Mouse (Mus musculus) intestine, embryonic 15.5 days (tissue): ENCODE results near the gene Bmpr1b. TPM values are rescaled to one million over a fixed set of nuclear protein-coding genes. Genes with fewer than 3 reads are reported as not detected.
A peak's percentile ranks its signal among the peaks of the same experiment; 100 is the strongest.
"Not testable (repeated sequence)": the region's sequence is repeated elsewhere in the genome, so short reads cannot be mapped to it uniquely, and the experiment has no call there.

ENCODE experiments used
- ATAC-seq: fragments of 200-750 bp; cut with Nextera tagmentation; 2 replicates; pipeline ENCODE4 v1.8.0; 2017; ENCODE audit warnings: moderate TSS enrichment, moderate library complexity
- H3K27ac ChIP-seq: fragments of 300-500 bp; sonication (generic); 2 replicates; pipeline ENCODE4 v1.5.1; 2015; ENCODE audit warnings: mild to moderate bottlenecking, inconsistent platforms
- H3K27me3 ChIP-seq: fragments of 300-500 bp; sonication (generic); replicated peaks from 2 replicates; pipeline ENCODE4 v1.6.1; 2015; ENCODE audit warnings: inconsistent platforms
- H3K36me3 ChIP-seq: fragments of 300-500 bp; sonication (generic); 2 replicates; pipeline ENCODE4 v1.6.1; 2015; ENCODE audit warnings: inconsistent platforms
- H3K4me1 ChIP-seq: fragments of 300-500 bp; sonication (generic); replicated peaks from 2 replicates; pipeline ENCODE4 v1.6.1; 2015; ENCODE audit warnings: inconsistent platforms
- H3K4me2 ChIP-seq: fragments of 300-500 bp; sonication (generic); replicated peaks from 2 replicates; pipeline ENCODE4 v1.6.1; 2015; ENCODE audit warnings: mild to moderate bottlenecking, inconsistent platforms
- H3K4me3 ChIP-seq: fragments of 300-500 bp; sonication (generic); replicated peaks from 2 replicates; pipeline ENCODE4 v1.5.1; 2015; ENCODE audit warnings: inconsistent platforms
- H3K9ac ChIP-seq: fragments of 300-500 bp; sonication (generic); 2 replicates; pipeline ENCODE4 v1.6.1; 2015; ENCODE audit warnings: inconsistent platforms
- H3K9me3 ChIP-seq: fragments of 300-500 bp; sonication (generic); 2 replicates; pipeline ENCODE4 v1.6.1; 2016; ENCODE audit warnings: inconsistent platforms
- WGBS: fragments of 180-500 bp; shearing (Covaris S2); methylation state at CpG from one replicate; pipeline ENCODE4 v1.1.7; 2015; 5-methylcytosine and 5-hydroxymethylcytosine counted together
- polyA plus RNA-seq: library from polyadenylated mRNA; unstranded; fragments of >200 nt; fragmentation: Nextera tagmentation; extraction: Ambion mirVana; gene quantifications from 2 replicates; pipeline ENCODE4 v1.2.1, GENCODE M21; 2015

The Bmpr1b gene
- polyA plus RNA-seq: 1.1 and 1.3 TPM in 2 replicates

DNA sequence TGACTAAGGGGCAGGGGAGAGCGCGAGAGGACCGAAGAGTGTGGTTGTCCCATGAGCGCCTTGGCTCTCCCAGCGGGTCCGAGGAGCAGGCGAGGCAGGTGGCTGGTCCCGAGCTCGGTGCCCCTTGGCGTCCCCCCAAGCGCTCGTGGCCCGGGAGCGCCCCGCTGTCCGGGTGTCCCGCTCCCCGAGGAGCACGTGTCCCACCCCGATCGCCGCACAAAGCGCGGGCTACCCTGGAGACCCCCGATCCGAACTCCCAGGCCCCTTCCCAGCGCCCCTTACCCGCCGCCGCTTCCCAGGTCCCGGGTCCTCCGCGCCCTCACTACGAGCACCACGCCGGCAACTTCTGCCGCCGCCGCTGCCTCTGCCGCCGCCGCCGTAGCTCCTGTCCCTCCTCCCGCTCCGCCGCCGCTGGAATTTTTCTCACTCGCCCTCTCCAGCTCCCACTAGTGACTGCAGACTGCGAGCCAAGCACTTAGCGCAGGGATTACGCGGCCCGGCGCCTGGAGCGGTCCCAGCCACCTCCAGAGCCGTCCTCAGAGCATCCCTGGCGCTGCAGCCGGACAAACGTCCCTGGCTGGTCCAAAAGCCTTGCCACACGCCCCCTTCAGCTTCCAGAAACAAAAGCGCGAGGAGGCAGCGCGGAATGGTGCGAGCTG lies at the start of gene Bmpr1b:
TSS of gene Bmpr1b (minus strand) at position 563 of the 659 bp plus-strand sequence.
- Histone ChIP-seq H3K36me3 (no peaks in the 10 kb centered on the region), H3K27ac (no peak within 1 kb of the TSS), H3K4me1 (peaks cover 8% of the 10 kb centered on the region; the same call in 1 of the 2 replicates), H3K9ac (peak within 1 kb of the TSS; percentile 52), H3K4me2 (peak within 1 kb of the TSS; percentile 99), H3K27me3 (0 out of 2 replicates have a peak, but pooled peaks cover 2% of the 10 kb centered on the region), H3K9me3 (no peaks in the 10 kb centered on the region), H3K4me3 (peak within 1 kb of the TSS; percentile 59)
- ATAC-seq: peak; percentile 91
- WGBS: under 1% methylated on average over 64 of the region's 65 CpGs

DNA sequence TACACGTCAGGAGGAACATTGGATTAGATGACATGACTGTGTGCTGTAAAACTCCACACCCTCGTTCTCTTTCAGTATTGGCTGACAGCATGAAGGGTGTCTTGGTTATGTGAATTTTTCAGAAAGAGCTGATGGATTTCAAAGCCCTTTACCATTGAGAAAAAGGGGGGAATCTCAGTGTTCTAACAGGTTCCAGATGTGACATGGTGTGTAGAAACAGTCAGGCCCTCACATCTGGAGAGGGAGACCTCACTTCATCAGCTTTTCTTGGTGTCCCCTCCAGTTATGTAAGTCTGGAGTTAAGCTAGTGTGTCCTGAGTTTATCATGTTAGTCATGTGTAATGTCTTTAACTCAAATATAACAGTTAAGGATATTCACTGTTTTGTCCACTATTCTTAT lies 43.6 kb upstream of the Bmpr1b start:
- 69% methylated on average over 2 of the region's 2 CpGs for WGBS
- Histone ChIP-seq H3K4me1 (no peaks in the 10 kb centered on the region), H3K4me2 (no peak overlapping the region), H3K27me3 (no peaks in the 10 kb centered on the region), H3K4me3 (no peak overlapping the region), H3K9ac (no peak overlapping the region), H3K9me3 (no peaks in the 10 kb centered on the region), H3K27ac (no peak overlapping the region), H3K36me3 (no peaks in the 10 kb centered on the region)
- ATAC-seq: no peak

DNA sequence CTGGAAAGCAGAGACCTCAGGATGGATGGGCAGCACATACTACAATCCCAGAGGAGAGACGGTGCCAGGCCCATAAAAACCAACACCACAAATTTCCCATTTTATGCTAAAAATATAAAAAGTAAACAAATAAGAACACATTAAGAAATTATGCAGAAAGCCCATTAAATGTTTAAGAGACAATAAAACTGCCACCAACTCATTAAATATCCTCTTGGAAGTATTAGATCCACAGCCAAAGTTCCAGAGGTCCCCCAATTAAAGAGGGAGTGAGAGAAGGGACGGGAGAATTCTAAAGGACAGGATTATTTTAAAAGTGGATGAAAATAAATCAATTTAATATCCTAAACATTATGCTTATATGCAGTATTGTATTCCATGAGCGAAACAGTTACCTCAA lies 43.0 kb upstream of the Bmpr1b start:
- no peaks in the 10 kb centered on the region for H3K4me1 ChIP-seq
- no peaks in the 10 kb centered on the region for H3K27me3 ChIP-seq
- H3K27ac ChIP-seq: no peak overlapping the region
- H3K9me3 ChIP-seq: no peaks in the 10 kb centered on the region
- no peaks in the 10 kb centered on the region for H3K36me3 ChIP-seq
- H3K4me3 ChIP-seq: no peak overlapping the region
- 71% methylated on average over 3 of the region's 3 CpGs for WGBS
- H3K4me2 ChIP-seq: no peak overlapping the region
- H3K9ac ChIP-seq: no peak overlapping the region
- no peak for ATAC-seq

DNA sequence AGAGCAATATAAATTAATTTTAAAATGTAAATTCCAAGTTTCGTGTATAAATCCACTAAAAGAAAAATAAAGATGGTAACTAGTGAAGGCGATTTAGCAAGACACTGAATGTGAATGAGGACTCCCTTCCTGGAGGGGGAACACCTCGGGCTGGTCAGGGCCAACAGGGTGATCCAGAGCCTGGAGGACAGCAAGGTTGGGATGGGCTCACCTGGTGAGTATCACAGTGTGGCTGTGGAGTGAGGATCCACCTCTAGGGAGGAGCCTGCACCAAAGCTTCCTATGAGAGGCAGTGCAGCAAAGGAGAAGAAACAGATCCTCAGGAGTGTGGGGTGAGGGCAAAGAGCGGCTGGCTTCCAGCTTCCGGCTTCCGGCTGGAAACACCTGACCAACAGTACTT lies 40.8 kb upstream of the Bmpr1b start:
- Histone ChIP-seq H3K4me1 (no peaks in the 10 kb centered on the region), H3K4me3 (no peak overlapping the region), H3K36me3 (no peaks in the 10 kb centered on the region), H3K4me2 (no peak overlapping the region), H3K27me3 (no peaks in the 10 kb centered on the region), H3K9me3 (no peaks in the 10 kb centered on the region), H3K27ac (no peak overlapping the region), H3K9ac (no peak overlapping the region)
- 68% methylated on average over 6 of the region's 6 CpGs for WGBS
- ATAC-seq: no peak

DNA sequence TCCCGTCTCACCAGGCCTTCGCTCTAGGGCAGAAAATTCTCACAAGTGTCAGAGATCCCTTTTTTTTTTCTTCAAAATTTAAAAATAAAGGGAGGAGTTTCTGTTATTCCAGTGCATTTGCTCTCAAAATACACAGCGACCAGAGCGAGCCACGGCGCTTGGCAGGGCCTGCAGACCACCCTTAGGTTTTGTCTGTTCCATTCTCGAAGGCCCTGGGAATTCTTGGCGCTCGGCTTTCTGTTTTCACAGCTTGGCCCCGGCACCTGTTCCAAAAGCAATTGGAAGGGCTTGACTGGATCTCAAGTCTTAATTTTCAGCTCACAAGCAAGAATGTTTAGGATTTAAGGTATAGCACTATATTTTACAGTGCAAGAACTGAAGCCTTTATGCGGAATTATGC lies 39.8 kb upstream of the Bmpr1b start:
- no peaks in the 10 kb centered on the region for H3K9me3 ChIP-seq
- no peaks in the 10 kb centered on the region for H3K4me1 ChIP-seq
- H3K4me3 ChIP-seq: no peak overlapping the region
- no peak overlapping the region for H3K9ac ChIP-seq
- H3K36me3 ChIP-seq: no peaks in the 10 kb centered on the region
- 86% methylated on average over 11 of the region's 11 CpGs for WGBS
- no peak for ATAC-seq
- H3K27ac ChIP-seq: no peak overlapping the region
- no peak overlapping the region for H3K4me2 ChIP-seq
- no peaks in the 10 kb centered on the region for H3K27me3 ChIP-seq

DNA sequence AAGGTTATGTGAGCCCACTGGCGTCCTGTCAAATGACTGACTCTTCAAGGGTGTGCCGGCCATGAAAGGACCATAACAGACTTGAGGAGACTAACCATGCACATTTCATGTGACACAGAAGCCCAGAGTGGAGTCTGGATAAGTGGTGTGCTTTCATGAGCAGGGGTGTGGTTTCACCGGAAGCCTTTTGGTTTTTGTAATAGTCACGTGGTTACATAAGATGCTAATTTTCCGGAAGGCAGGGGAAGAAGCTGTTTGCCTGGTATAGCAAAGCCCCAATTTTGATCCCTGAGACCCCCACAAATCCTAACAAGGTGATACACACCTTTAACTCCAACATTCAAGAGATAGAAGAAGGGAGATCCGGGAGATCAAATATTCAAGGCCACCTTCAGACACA lies 38.3 kb upstream of the Bmpr1b start:
- Histone ChIP-seq H3K27ac (no peak overlapping the region), H3K27me3 (no peaks in the 10 kb centered on the region), H3K4me3 (no peak overlapping the region), H3K9me3 (no peaks in the 10 kb centered on the region), H3K4me2 (no peak overlapping the region), H3K36me3 (no peaks in the 10 kb centered on the region), H3K4me1 (no peaks in the 10 kb centered on the region), H3K9ac (no peak overlapping the region)
- 90% methylated on average over 6 of the region's 6 CpGs for WGBS
- no peak for ATAC-seq

DNA sequence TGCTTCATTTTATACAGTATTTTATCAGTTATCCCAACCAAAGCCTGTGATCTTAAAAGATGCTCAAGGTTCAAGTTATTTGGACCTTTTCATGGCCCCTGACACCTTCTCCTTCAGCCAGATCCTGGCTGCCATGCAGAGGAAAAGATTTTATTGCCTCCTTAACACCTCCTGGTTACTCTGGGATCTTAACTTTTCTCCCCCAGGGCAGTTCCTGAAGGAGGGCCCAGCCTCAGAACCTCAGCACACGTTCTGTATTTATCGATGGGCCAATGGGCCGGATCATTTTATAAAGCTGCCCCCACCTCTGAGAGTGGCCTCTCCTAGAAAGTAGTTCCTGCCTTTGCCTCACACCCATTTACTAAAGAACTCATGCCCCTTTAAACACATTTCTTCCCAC lies 37.1 kb upstream of the Bmpr1b start:
- no peak overlapping the region for H3K4me2 ChIP-seq
- no peaks in the 10 kb centered on the region for H3K36me3 ChIP-seq
- no peak for ATAC-seq
- no peak overlapping the region for H3K27ac ChIP-seq
- H3K4me3 ChIP-seq: no peak overlapping the region
- H3K27me3 ChIP-seq: no peaks in the 10 kb centered on the region
- no peaks in the 10 kb centered on the region for H3K9me3 ChIP-seq
- whole genome bisulfite sequencing: 73% methylated on average over 3 of the region's 3 CpGs
- no peaks in the 10 kb centered on the region for H3K4me1 ChIP-seq
- no peak overlapping the region for H3K9ac ChIP-seq

DNA sequence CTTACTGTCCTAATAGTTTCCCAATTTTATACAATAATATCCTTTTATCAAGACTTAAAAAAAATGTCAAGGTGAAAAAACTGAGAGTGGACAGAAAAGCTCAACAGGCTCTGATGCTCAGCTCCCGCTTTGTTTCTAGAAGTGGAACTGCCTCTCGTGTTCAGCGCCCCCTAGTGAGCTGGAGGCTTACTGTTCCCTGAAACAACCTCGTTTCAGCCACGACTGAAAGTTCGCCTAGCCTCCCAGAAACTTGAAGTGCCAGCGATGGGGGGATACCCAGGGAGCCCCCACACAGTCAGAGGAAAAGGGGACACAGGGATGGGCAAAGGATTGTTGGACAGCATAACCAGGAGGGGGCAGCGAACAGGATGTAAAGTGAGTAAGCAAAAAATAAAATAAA lies 26.9 kb upstream of the Bmpr1b start:
- H3K4me2 ChIP-seq: no peak overlapping the region
- no peak overlapping the region for H3K4me3 ChIP-seq
- ATAC-seq: no peak
- no peak overlapping the region for H3K27ac ChIP-seq
- H3K36me3 ChIP-seq: no peaks in the 10 kb centered on the region
- H3K4me1 ChIP-seq: no peaks in the 10 kb centered on the region
- no peaks in the 10 kb centered on the region for H3K9me3 ChIP-seq
- 83% methylated on average over 8 of the region's 8 CpGs for WGBS
- H3K27me3 ChIP-seq: no peaks in the 10 kb centered on the region
- no peak overlapping the region for H3K9ac ChIP-seq

DNA sequence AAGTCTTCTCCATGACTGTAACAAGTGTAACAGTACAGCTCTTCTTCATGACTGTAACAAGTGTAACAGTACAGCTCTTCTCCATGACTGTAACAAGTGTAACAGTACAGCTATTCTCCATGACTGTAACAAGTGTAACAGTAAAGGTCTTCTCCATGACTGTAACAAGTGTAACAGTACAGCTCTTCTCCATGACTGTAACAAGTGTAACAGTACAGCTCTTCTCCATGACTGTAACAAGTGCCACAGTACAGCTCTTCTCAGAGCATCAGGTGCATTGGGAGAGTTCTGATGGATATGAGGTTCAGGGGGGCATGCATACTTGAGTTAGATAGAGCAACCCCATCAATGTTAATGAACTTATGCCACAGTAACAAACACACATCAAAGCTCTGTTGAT lies 22.4 kb upstream of the Bmpr1b start:
- not testable (repeated sequence) for H3K4me2 ChIP-seq, H3K4me1 ChIP-seq, H3K36me3 ChIP-seq, H3K9ac ChIP-seq, H3K4me3 ChIP-seq, H3K27ac ChIP-seq, ATAC-seq, H3K27me3 ChIP-seq, H3K9me3 ChIP-seq

DNA sequence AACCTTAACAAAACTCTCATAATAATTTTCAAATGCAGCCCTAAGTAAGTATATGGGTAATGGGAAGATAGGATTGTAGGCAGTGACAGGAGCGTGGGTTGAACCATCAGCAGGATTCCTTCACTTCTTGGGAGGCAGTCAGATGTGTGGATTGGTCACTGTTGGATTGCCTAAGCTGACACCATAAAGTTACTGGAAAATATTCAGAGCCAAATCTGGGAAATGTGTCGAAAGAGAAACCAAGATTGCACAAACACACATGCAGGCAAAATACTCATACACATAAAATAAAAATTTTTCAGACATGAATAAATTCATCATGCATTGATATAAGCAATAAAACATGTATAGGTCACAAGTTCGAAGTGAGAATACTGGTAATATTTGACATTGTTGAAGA lies 17.3 kb upstream of the Bmpr1b start:
- ATAC-seq: no peak
- Histone ChIP-seq H3K9me3 (no peaks in the 10 kb centered on the region), H3K36me3 (no peaks in the 10 kb centered on the region), H3K27me3 (no peaks in the 10 kb centered on the region), H3K4me3 (no peak overlapping the region), H3K9ac (no peak overlapping the region), H3K27ac (no peak overlapping the region), H3K4me1 (no peaks in the 10 kb centered on the region), H3K4me2 (no peak overlapping the region)
- 82% methylated on average over 3 of the region's 3 CpGs for WGBS

DNA sequence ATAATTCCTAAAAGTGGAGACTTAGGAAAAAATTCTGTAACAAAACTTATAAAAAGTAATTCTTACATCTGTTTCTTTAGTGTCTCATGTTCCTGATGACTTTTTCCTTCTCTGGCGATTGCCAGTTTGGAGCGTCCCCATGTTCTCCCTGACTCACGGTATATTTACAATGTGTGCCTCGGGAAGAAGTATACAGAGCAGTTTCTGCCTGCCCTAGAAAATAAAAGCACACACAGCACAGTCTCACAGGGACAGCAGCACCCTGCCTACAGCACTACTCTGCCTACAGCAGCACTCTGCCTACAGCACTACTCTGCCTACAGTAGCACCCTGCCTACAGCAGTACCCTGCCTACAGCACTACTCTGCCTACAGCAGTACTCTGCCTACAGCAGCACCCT lies 4.8 kb upstream of the Bmpr1b start:
- Histone ChIP-seq H3K4me2 (no peak overlapping the region), H3K4me1 (no peaks in the 10 kb centered on the region), H3K4me3 (no peak overlapping the region), H3K9me3 (no peaks in the 10 kb centered on the region), H3K27ac (no peak overlapping the region), H3K27me3 (0 out of 2 replicates have a peak, but pooled peaks cover 2% of the 10 kb centered on the region), H3K36me3 (no peaks in the 10 kb centered on the region), H3K9ac (no peak overlapping the region)
- ATAC-seq: no peak
- WGBS: 72% methylated on average over 4 of the region's 4 CpGs

DNA sequence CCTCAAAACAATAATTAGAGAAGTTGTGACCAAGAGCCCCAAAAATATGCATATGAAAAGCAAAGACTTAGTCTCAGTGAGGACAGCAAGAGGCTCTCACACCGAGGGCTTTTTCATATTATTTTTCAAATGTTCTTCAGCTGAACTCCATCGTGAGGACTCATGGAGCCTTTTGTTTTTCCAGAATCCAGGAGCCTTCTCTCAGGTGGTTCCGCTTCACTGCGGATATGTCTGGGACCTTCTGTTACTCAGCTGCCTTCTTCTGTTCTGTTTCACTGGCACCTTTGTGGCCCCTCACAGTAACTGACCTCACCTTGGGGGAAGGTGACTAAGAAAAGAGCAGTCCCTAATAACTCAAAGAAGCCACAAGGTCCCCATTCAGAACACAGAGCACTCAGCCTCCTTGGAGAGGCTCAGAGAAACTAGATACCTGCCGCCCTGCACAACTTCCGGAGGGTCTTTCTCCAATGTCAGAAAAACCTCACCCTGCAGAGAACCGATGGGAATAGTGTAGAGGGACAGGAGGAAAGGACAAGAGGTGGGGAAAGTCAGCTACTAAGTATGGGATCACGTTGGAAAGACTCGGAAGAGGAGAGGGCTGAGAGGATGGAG lies 868 bp downstream of the Bmpr1b start:
- no peaks in the 10 kb centered on the region for H3K9me3 ChIP-seq
- peak overlapping the region; percentile 59 for H3K4me3 ChIP-seq
- H3K36me3 ChIP-seq: no peaks in the 10 kb centered on the region
- peak; percentile 4; the same call in 1 of the 2 replicates for ATAC-seq
- H3K4me2 ChIP-seq: peak overlapping the region; percentile 99
- 0 out of 2 replicates have a peak, but pooled peaks cover 2% of the 10 kb centered on the region for H3K27me3 ChIP-seq
- 17% methylated on average over 9 of the region's 9 CpGs for WGBS
- no peak overlapping the region for H3K27ac ChIP-seq
- peaks cover 10% of the 10 kb centered on the region; the same call in 1 of the 2 replicates for H3K4me1 ChIP-seq
- peak overlapping the region; percentile 52 for H3K9ac ChIP-seq

DNA sequence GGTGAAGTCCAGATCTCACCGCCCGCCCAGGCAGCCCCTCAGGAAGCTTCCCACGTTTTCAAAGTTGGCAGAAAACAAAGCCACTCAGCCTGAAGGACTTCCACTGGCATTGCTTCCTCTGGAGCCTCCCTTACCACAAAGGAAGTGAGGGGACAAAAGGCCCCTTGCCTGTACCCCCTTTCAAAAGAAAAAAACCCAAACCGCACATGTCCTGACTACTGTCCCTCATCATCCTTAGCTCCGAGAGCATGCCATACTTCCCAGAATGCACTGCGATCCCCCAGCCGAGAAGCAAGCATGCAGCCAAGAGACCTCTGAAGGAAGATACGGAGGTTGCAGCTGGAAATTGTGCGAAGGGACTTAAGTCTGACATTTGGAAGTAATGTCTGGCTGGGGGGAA lies 4.2 kb downstream of the Bmpr1b start:
- H3K27me3 ChIP-seq: no peaks in the 10 kb centered on the region
- no peak overlapping the region for H3K4me3 ChIP-seq
- no peaks in the 10 kb centered on the region for H3K9me3 ChIP-seq
- no peak overlapping the region for H3K27ac ChIP-seq
- 63% methylated on average over 9 of the region's 9 CpGs for WGBS
- no peak overlapping the region for H3K9ac ChIP-seq
- 0 out of 2 replicates have a peak, but pooled peaks have one; percentile 1 for ATAC-seq
- no peak overlapping the region for H3K4me2 ChIP-seq
- peaks cover 10% of the 10 kb centered on the region; the same call in 1 of the 2 replicates for H3K4me1 ChIP-seq
- H3K36me3 ChIP-seq: no peaks in the 10 kb centered on the region
